Comparison of ENCODE assay signal across 15 mouse cellular contexts in the genomic region with DNA sequence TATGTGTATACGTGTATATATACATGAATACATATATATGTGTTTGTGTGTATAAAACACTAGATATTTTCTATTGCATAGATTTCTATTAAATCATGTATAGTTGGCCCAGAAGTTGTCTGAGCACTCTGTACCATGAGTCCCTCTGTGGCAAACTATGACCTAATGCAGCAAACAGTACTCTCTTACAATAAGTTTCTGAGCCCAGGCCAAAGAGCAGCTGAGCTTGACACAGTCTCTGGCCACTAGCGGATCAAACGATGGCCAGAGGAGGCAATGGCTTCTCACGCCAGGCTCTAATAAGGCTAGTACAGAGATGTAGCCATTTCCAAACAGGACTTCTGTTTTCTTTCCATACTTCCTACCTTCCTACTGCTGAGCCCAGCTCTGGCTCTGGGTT.
"Had no signal": no experiment of that assay in that cellular context is flagged by ENCODE, and none has a peak within 500 bp of the region (broad histone marks: within the 10 kb centered on the region; RNA-seq: fewer than 3 reads in every experiment).

No protein-coding gene starts in this region.

- H3K36me3 ChIP-seq: intestine, embryonic 15.5 days; limb, embryonic 15.5 days; midbrain, embryonic 10.5 days; neural tube, embryonic 15.5 days had no signal

- H3K9me3 ChIP-seq: intestine, embryonic 15.5 days; limb, embryonic 15.5 days; midbrain, embryonic 10.5 days; neural tube, embryonic 15.5 days had no signal

- H3K4me1 ChIP-seq: intestine, embryonic 15.5 days had no signal

- H3K4me3 ChIP-seq: intestine, embryonic 15.5 days; left cerebral cortex, adult 2 months; limb, embryonic 15.5 days; midbrain, embryonic 10.5 days; myocyte; neural tube, embryonic 15.5 days had no signal

- H3K4me2 ChIP-seq: intestine, embryonic 15.5 days; limb, embryonic 15.5 days; lung, embryonic 14.5 days; neural tube, embryonic 15.5 days had no signal

- DNase-seq: kidney, adult 18-20 months; kidney, postnatal 10 days; kidney, postnatal 4 days; lung, embryonic 14.5 days; lung, postnatal 10 days; lung, postnatal 4 days; midbrain, embryonic 14.5 days; right cerebral cortex, postnatal 14 days; thymus, postnatal 4 days had no signal

- ATAC-seq: intestine, embryonic 15.5 days had no signal

- H3K9ac ChIP-seq: intestine, embryonic 15.5 days; limb, embryonic 15.5 days; lung, embryonic 14.5 days; neural tube, embryonic 15.5 days had no signal

- H3K27ac ChIP-seq: intestine, embryonic 15.5 days; limb, embryonic 15.5 days; midbrain, embryonic 10.5 days; neural tube, embryonic 15.5 days had no signal

- H3K27me3 ChIP-seq: intestine, embryonic 15.5 days; limb, embryonic 15.5 days; neural tube, embryonic 15.5 days had no signal
